Mouse (Mus musculus) bone marrow, adult 2 months (tissue): ENCODE results near the gene Trpm8.

Experiments
- CTCF ChIP-seq: fragments of 200-500 bp; IDR thresholded peaks from 2 replicates; pipeline ENCODE4 v1.5.1; 2011; ENCODE audit warnings: low read length, control low read depth; ENCODE audit not compliant: control insufficient read depth, insufficient read depth
- POLR2A ChIP-seq: fragments of 200-500 bp; IDR thresholded peaks from 2 replicates; pipeline ENCODE4 v1.6.1; 2011; ENCODE audit warnings: low read depth, mild to moderate bottlenecking, control low read depth, low read length, borderline replicate concordance; ENCODE audit not compliant: control insufficient read depth

- TF ChIP-seq CTCF (no peak), POLR2A (no peak)
Observed at GRCm38 (mm10) chr1:88266123-88266522, 11.3 kb upstream of the Trpm8 start.
